Mouse (Mus musculus) hindbrain, embryonic 16.5 days (tissue): ENCODE results near the gene Oxct2a. TPM values are rescaled to one million over a fixed set of nuclear protein-coding genes. Genes with fewer than 3 reads are reported as not detected.
"Not testable (repeated sequence)": the region's sequence is repeated elsewhere in the genome, so short reads cannot be mapped to it uniquely, and the experiment has no call there.

Experiments
- ATAC-seq: fragments of 200-750 bp; cut with Nextera tagmentation; 2 replicates; pipeline ENCODE4 v1.8.0; 2017; ENCODE audit warnings: moderate TSS enrichment, moderate library complexity
- H3K27ac ChIP-seq: fragments of 300-500 bp; sonication (generic); 2 replicates; pipeline ENCODE4 v1.5.1; 2014; ENCODE audit warnings: low read depth, mild to moderate bottlenecking, control low read depth, low read length, moderate library complexity
- H3K27me3 ChIP-seq: fragments of 300-500 bp; sonication (generic); replicated peaks from 2 replicates; pipeline ENCODE4 v1.6.1; 2014; ENCODE audit warnings: low read length; ENCODE audit not compliant: control insufficient read depth, insufficient read depth
- H3K36me3 ChIP-seq: fragments of 300-500 bp; sonication (generic); 2 replicates; pipeline ENCODE4 v1.6.1; 2014; ENCODE audit warnings: mild to moderate bottlenecking, low read length, moderate library complexity, mixed read lengths; ENCODE audit not compliant: control insufficient read depth, insufficient read depth
- H3K4me1 ChIP-seq: fragments of 300-500 bp; sonication (generic); 2 replicates; pipeline ENCODE4 v1.6.1; 2014; ENCODE audit warnings: low read depth, low read length; ENCODE audit not compliant: control insufficient read depth, insufficient read depth
- H3K4me2 ChIP-seq: fragments of 300-500 bp; sonication (generic); 2 replicates; pipeline ENCODE4 v1.6.1; 2014; ENCODE audit warnings: mild to moderate bottlenecking, low read length, control low read depth, moderate library complexity
- H3K4me3 ChIP-seq: fragments of 300-500 bp; sonication (generic); 2 replicates; pipeline ENCODE4 v1.5.1; 2014; ENCODE audit warnings: mild to moderate bottlenecking, low read length, control low read depth, moderate library complexity
- H3K9ac ChIP-seq: fragments of 300-500 bp; sonication (generic); 2 replicates; pipeline ENCODE4 v1.6.1; 2014; ENCODE audit warnings: low read depth, mild to moderate bottlenecking, control low read depth, low read length, moderate library complexity
- H3K9me3 ChIP-seq: fragments of 300-500 bp; sonication (generic); 2 replicates; pipeline ENCODE4 v1.6.1; 2014; ENCODE audit warnings: mild to moderate bottlenecking, low read length, moderate library complexity; ENCODE audit not compliant: control insufficient read depth
- WGBS: fragments of 180-500 bp; shearing (Covaris S2); extraction: QIAGEN DNeasy Blood & Tissue Kit; methylation state at CpG from one replicate; pipeline ENCODE4 v1.1.7; 2014; 5-methylcytosine and 5-hydroxymethylcytosine counted together
- polyA plus RNA-seq: library from polyadenylated mRNA; unstranded; fragments of >200 nt; fragmentation: Nextera tagmentation; extraction: Ambion mirVana; gene quantifications from 2 replicates; pipeline ENCODE4 v1.2.1, GENCODE M21; 2015

The Oxct2a gene
- polyA plus RNA-seq, 1 experiment from 2014 or later = 0.14 TPM

GRCm38 (mm10) chr4:123298980-123299670, 24.3 kb downstream of the Oxct2a start:
- no peak overlapping the region for H3K4me2 ChIP-seq
- H3K36me3 ChIP-seq = peaks cover 50% of the 10 kb centered on the region
- no peaks in the 10 kb centered on the region for H3K27me3 ChIP-seq
- no peak overlapping the region for H3K4me3 ChIP-seq
- H3K9ac ChIP-seq = no peak overlapping the region
- H3K27ac ChIP-seq = no peak overlapping the region
- H3K9me3 ChIP-seq = no peaks in the 10 kb centered on the region
- H3K4me1 ChIP-seq = no peaks in the 10 kb centered on the region
- no peak for ATAC-seq
- WGBS = 87% methylated on average over 11 of the region's 11 CpGs

GRCm38 (mm10) chr4:123298226-123298625, 25.2 kb downstream of the Oxct2a start:
- WGBS = 81% methylated on average over 4 of the region's 4 CpGs
- Histone ChIP-seq H3K9me3 (no peaks in the 10 kb centered on the region), H3K4me3 (no peak overlapping the region), H3K9ac (no peak overlapping the region), H3K4me2 (no peak overlapping the region), H3K27me3 (no peaks in the 10 kb centered on the region), H3K36me3 (peaks cover 47% of the 10 kb centered on the region), H3K27ac (no peak overlapping the region), H3K4me1 (no peaks in the 10 kb centered on the region)
- ATAC-seq = no peak

- Histone ChIP-seq H3K36me3 (peaks cover 49% of the 10 kb centered on the region), H3K4me1 (no peaks in the 10 kb centered on the region), H3K4me2 (no peak overlapping the region), H3K27ac (no peak overlapping the region), H3K9ac (no peak overlapping the region), H3K4me3 (no peak overlapping the region), H3K9me3 (no peaks in the 10 kb centered on the region), H3K27me3 (no peaks in the 10 kb centered on the region)
- 85% methylated on average over 22 of the region's 22 CpGs for WGBS
- no peak for ATAC-seq
These were observed 26.1 kb downstream of the Oxct2a start for GRCm38 (mm10) chr4:123297195-123297960.

- H3K36me3 ChIP-seq = peaks cover 59% of the 10 kb centered on the region
- no peak overlapping the region for H3K4me3 ChIP-seq
- H3K4me1 ChIP-seq = no peaks in the 10 kb centered on the region
- H3K4me2 ChIP-seq = no peak overlapping the region
- no peak overlapping the region for H3K27ac ChIP-seq
- H3K9ac ChIP-seq = no peak overlapping the region
- no peaks in the 10 kb centered on the region for H3K9me3 ChIP-seq
- H3K27me3 ChIP-seq = no peaks in the 10 kb centered on the region
- 86% methylated on average over 5 of the region's 5 CpGs for WGBS
- ATAC-seq = no peak
These were observed 27.3 kb downstream of the Oxct2a start for GRCm38 (mm10) chr4:123296148-123296534.

- Histone ChIP-seq H3K9me3 (no peaks in the 10 kb centered on the region), H3K4me3 (no peak overlapping the region), H3K9ac (no peak overlapping the region), H3K27me3 (no peaks in the 10 kb centered on the region), H3K36me3 (peaks cover 63% of the 10 kb centered on the region), H3K4me2 (no peak overlapping the region), H3K4me1 (no peaks in the 10 kb centered on the region), H3K27ac (no peak overlapping the region)
- no peak for ATAC-seq
- 93% methylated on average over 21 of the region's 21 CpGs for WGBS
These were observed 27.8 kb downstream of the Oxct2a start for GRCm38 (mm10) chr4:123295516-123296147.

GRCm38 (mm10) chr4:123295026-123295425, 28.4 kb downstream of the Oxct2a start:
- not testable (repeated sequence) for H3K27me3 ChIP-seq, H3K27ac ChIP-seq, ATAC-seq, H3K9me3 ChIP-seq, H3K4me2 ChIP-seq, H3K9ac ChIP-seq, H3K4me1 ChIP-seq, H3K4me3 ChIP-seq
- peaks cover 61% of the 10 kb centered on the region for H3K36me3 ChIP-seq
- WGBS = 93% methylated on average over 15 of the region's 15 CpGs

GRCm38 (mm10) chr4:123293661-123294443, 29.6 kb downstream of the Oxct2a start:
- Histone ChIP-seq H3K36me3 (peaks cover 62% of the 10 kb centered on the region), H3K4me3 (no peak overlapping the region), H3K27me3 (no peaks in the 10 kb centered on the region), H3K9ac (no peak overlapping the region), H3K9me3 (no peaks in the 10 kb centered on the region), H3K4me2 (no peak overlapping the region), H3K27ac (no peak overlapping the region), H3K4me1 (no peaks in the 10 kb centered on the region)
- WGBS = 81% methylated on average over 7 of the region's 7 CpGs
- no peak for ATAC-seq

GRCm38 (mm10) chr4:123292989-123293388, 30.4 kb downstream of the Oxct2a start:
- H3K4me2 ChIP-seq = no peak overlapping the region
- H3K9me3 ChIP-seq = no peaks in the 10 kb centered on the region
- no peak overlapping the region for H3K4me3 ChIP-seq
- no peak overlapping the region for H3K9ac ChIP-seq
- no peaks in the 10 kb centered on the region for H3K27me3 ChIP-seq
- no peak for ATAC-seq
- H3K27ac ChIP-seq = no peak overlapping the region
- H3K4me1 ChIP-seq = no peaks in the 10 kb centered on the region
- peaks cover 58% of the 10 kb centered on the region for H3K36me3 ChIP-seq
- WGBS = 94% methylated on average over 7 of the region's 7 CpGs
